Mouse (Mus musculus) neural tube, embryonic 12.5 days (tissue): ENCODE data around the gene Fance. TPM values are rescaled to one million over a fixed set of nuclear protein-coding genes. Genes with fewer than 3 reads are reported as not detected.
"Not testable (repeated sequence)": the region's sequence is repeated elsewhere in the genome, so short reads cannot be mapped to it uniquely, and the experiment has no call there.

ENCODE experiments used
- ATAC-seq: fragments of 200-750 bp; cut with Nextera tagmentation; 2 replicates; pipeline ENCODE4 v1.8.0; 2017; ENCODE audit warnings: low read depth, mild to moderate bottlenecking, moderate TSS enrichment, moderate library complexity; ENCODE audit not compliant: low FRiP score
- H3K27ac ChIP-seq: fragments of 300-500 bp; sonication (generic); 2 replicates; pipeline ENCODE4 v1.5.1; 2016
- H3K27me3 ChIP-seq: fragments of 300-500 bp; sonication (generic); replicated peaks from 2 replicates; pipeline ENCODE4 v1.6.1; 2016; ENCODE audit warnings: mild to moderate bottlenecking
- H3K36me3 ChIP-seq: fragments of 300-500 bp; sonication (generic); 2 replicates; pipeline ENCODE4 v1.6.1; 2016; ENCODE audit warnings: mild to moderate bottlenecking
- H3K4me1 ChIP-seq: fragments of 300-500 bp; sonication (generic); 2 replicates; pipeline ENCODE4 v1.6.1; 2016
- H3K4me2 ChIP-seq: fragments of 300-500 bp; sonication (generic); replicated peaks from 2 replicates; pipeline ENCODE4 v1.6.1; 2016; ENCODE audit warnings: mild to moderate bottlenecking
- H3K4me3 ChIP-seq: fragments of 300-500 bp; sonication (generic); 2 replicates; pipeline ENCODE4 v1.5.1; 2016
- H3K9ac ChIP-seq: fragments of 300-500 bp; sonication (generic); 2 replicates; pipeline ENCODE4 v1.6.1; 2016; ENCODE audit warnings: mild to moderate bottlenecking
- H3K9me3 ChIP-seq: fragments of 300-500 bp; sonication (generic); 2 replicates; pipeline ENCODE4 v1.6.1; 2016; ENCODE audit warnings: mild to moderate bottlenecking
- WGBS: fragments of 180-500 bp; shearing (Covaris S2); methylation state at CpG from one replicate; pipeline ENCODE4 v1.1.7; 2016; 5-methylcytosine and 5-hydroxymethylcytosine counted together
- polyA plus RNA-seq: library from polyadenylated mRNA; unstranded; fragments of >200 nt; fragmentation: Nextera tagmentation; extraction: Ambion mirVana; gene quantifications from 2 replicates; pipeline ENCODE4 v1.2.1, GENCODE M21; 2016

Fance gene
- polyA plus RNA-seq, 1 experiment from 2014 or later: 31.2 TPM

DNA sequence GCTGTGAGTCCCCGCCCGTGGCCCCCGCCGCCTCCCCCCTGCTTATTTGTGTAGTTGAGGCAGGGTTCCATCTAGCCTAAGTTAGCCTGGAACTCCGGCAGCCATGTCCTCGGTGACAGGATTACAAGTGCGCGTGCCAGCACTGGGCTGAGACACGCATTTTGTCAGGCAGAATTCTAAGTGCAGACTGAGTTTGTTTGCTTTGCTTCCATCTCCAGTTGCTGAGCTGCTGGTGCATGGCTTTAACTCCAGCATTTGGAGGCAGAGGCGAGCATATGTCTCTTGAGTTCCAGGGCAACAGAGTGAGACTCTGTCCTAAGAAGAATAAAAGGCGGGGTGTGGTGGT is 534 bp downstream of the Fance start:
- 3% methylated on average over 11 of the region's 11 CpGs for WGBS

GRCm38 (mm10) chr17:28315611-28316160 is 2.4 kb downstream of the Fance start:
- Histone ChIP-seq H3K4me1 (peaks cover 10% of the 10 kb centered on the region), H3K36me3 (peaks cover 32% of the 10 kb centered on the region), H3K4me3 (no peak overlapping the region), H3K9ac (peak overlapping the region; percentile 17; the same call in 1 of the 2 replicates), H3K27ac (no peak overlapping the region), H3K9me3 (no peaks in the 10 kb centered on the region), H3K27me3 (no peaks in the 10 kb centered on the region), H3K4me2 (no peak overlapping the region; the same call in 1 of the 2 replicates)
- WGBS: 88% methylated on average over 20 of the region's 20 CpGs
- ATAC-seq: no peak

More for the DNA sequence above, 534 bp downstream of the Fance start:
- H3K36me3 ChIP-seq: peaks cover 28% of the 10 kb centered on the region
- H3K27me3 ChIP-seq: no peaks in the 10 kb centered on the region
- H3K27ac ChIP-seq: peak overlapping the region; percentile 79; the same call in 1 of the 2 replicates
- peak; percentile 25; the same call in 1 of the 2 replicates for ATAC-seq
- peak overlapping the region; percentile 93 for H3K4me2 ChIP-seq
- H3K4me3 ChIP-seq: peak overlapping the region; percentile 83
- H3K9ac ChIP-seq: peak overlapping the region; percentile 87
- no peaks in the 10 kb centered on the region for H3K9me3 ChIP-seq
- H3K4me1 ChIP-seq: peaks cover 10% of the 10 kb centered on the region

DNA sequence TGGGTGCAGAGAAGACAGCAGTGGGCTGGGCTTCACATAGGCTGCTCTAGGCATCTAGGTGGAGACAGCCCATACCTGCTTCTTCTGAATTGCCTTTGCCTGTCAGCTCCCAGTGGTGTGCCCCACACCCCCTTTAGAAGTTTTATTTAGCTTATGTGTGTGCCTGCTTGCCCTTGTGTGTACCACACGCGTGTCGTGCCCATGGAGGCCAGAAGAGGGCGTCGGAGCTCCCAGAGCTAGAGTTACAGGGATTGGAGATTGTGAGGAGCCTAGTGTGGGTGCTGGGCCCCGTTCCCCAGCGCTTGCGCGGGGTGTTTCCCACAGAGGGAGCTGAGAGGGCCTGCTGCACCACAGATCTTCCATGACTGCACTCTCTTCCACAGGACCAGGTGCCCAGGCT is 3.2 kb downstream of the Fance start:
- H3K36me3 ChIP-seq: peaks cover 37% of the 10 kb centered on the region
- ATAC-seq: no peak
- H3K9me3 ChIP-seq: no peaks in the 10 kb centered on the region
- H3K4me1 ChIP-seq: peaks cover 10% of the 10 kb centered on the region
- H3K4me3 ChIP-seq: no peak overlapping the region
- no peak overlapping the region for H3K4me2 ChIP-seq
- H3K9ac ChIP-seq: no peak overlapping the region
- WGBS: 92% methylated on average over 9 of the region's 9 CpGs
- H3K27ac ChIP-seq: no peak overlapping the region
- no peaks in the 10 kb centered on the region for H3K27me3 ChIP-seq

DNA sequence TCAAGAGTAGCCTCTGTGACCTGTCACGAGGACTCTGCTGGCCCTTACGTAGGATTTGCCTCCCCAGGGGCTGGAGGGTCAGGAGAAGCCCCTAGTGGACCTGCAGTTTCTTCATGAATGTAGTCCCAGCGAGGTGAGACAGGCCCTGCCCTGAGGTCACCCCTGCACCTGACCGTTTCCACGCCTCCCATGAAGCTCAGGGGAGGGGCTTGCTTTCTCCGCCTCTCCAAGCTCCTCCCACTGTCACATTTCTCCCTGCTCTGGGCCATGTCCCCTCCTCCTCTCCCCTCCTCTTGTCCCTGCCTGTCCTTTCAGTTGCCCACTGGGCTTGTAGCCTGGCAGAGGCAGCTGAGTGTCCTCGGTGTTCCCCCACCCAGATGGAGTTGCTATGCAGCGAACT is 3.8 kb downstream of the Fance start:
- peaks cover 37% of the 10 kb centered on the region for H3K36me3 ChIP-seq
- H3K4me1 ChIP-seq: peaks cover 10% of the 10 kb centered on the region
- H3K9ac ChIP-seq: no peak overlapping the region

GRCm38 (mm10) chr17:28317725-28318124 is 4.4 kb downstream of the Fance start:
- Histone ChIP-seq H3K27ac (no peak overlapping the region), H3K4me1 (peaks cover 10% of the 10 kb centered on the region), H3K9me3 (no peaks in the 10 kb centered on the region), H3K36me3 (peaks cover 37% of the 10 kb centered on the region), H3K4me3 (no peak overlapping the region), H3K27me3 (no peaks in the 10 kb centered on the region), H3K4me2 (no peak overlapping the region), H3K9ac (no peak overlapping the region)
- WGBS: 85% methylated on average over 9 of the region's 9 CpGs
- no peak for ATAC-seq

More for the DNA sequence above, 3.8 kb downstream of the Fance start:
- H3K27me3 ChIP-seq: no peaks in the 10 kb centered on the region
- H3K4me2 ChIP-seq: no peak overlapping the region
- ATAC-seq: no peak
- H3K27ac ChIP-seq: no peak overlapping the region
- H3K9me3 ChIP-seq: no peaks in the 10 kb centered on the region
- no peak overlapping the region for H3K4me3 ChIP-seq
- 65% methylated on average over 8 of the region's 8 CpGs for WGBS

GRCm38 (mm10) chr17:28321700-28322099 is 8.4 kb downstream of the Fance start:
- 92% methylated on average over 4 of the region's 4 CpGs for WGBS
- no peaks in the 10 kb centered on the region for H3K9me3 ChIP-seq
- peaks cover 39% of the 10 kb centered on the region for H3K36me3 ChIP-seq
- no peak for ATAC-seq
- H3K4me1 ChIP-seq: no peaks in the 10 kb centered on the region
- H3K4me2 ChIP-seq: no peak overlapping the region
- no peak overlapping the region for H3K4me3 ChIP-seq
- H3K27me3 ChIP-seq: no peaks in the 10 kb centered on the region
- no peak overlapping the region for H3K9ac ChIP-seq
- no peak overlapping the region for H3K27ac ChIP-seq

- H3K9ac ChIP-seq: no peak overlapping the region
- no peak for ATAC-seq
- H3K27ac ChIP-seq: no peak overlapping the region
- no peak overlapping the region for H3K4me2 ChIP-seq
- 92% methylated on average over 8 of the region's 8 CpGs for WGBS
- H3K9me3 ChIP-seq: no peaks in the 10 kb centered on the region
- H3K4me1 ChIP-seq: peaks cover 7% of the 10 kb centered on the region; the same call in 1 of the 2 replicates
- H3K36me3 ChIP-seq: peaks cover 21% of the 10 kb centered on the region
- H3K4me3 ChIP-seq: no peak overlapping the region
- H3K27me3 ChIP-seq: no peaks in the 10 kb centered on the region
Measured at GRCm38 (mm10) chr17:28323786-28324185, 10.5 kb downstream of the Fance start.

- WGBS: 89% methylated on average over 7 of the region's 7 CpGs
- not testable (repeated sequence) for H3K27ac ChIP-seq, H3K9me3 ChIP-seq, H3K9ac ChIP-seq, H3K27me3 ChIP-seq, H3K4me2 ChIP-seq, H3K4me3 ChIP-seq, ATAC-seq
- Histone ChIP-seq H3K36me3 (peaks cover 19% of the 10 kb centered on the region), H3K4me1 (peaks cover 12% of the 10 kb centered on the region)
Measured at GRCm38 (mm10) chr17:28324416-28324815, 11.1 kb downstream of the Fance start.

- Histone ChIP-seq H3K9me3 (no peaks in the 10 kb centered on the region), H3K36me3 (peaks cover 26% of the 10 kb centered on the region), H3K4me3 (no peak overlapping the region), H3K9ac (no peak overlapping the region), H3K27me3 (no peaks in the 10 kb centered on the region), H3K4me1 (peaks cover 20% of the 10 kb centered on the region), H3K4me2 (no peak overlapping the region), H3K27ac (no peak overlapping the region)
- WGBS: 87% methylated on average over 8 of the region's 8 CpGs
- ATAC-seq: no peak
Measured at GRCm38 (mm10) chr17:28325751-28326150, 12.4 kb downstream of the Fance start.

DNA sequence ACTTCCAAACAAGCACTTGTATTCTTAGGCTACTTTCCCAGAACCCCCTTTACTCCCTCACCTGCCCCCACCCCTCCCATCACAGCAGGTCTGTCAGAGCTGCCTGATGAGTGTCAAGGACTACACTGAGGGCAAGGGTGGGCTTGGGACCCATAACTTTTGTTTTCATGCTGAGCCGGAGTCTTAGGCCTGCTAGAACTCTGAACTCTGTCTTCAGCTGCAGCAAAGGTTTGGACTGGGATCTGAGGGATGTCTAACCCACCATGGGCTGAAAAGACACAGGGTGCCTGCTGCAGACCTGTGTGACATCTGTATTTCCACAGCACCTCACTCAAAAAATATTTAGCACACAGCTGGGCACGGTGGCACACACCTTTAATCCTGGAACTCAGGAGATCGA is 13.6 kb downstream of the Fance start:
- peaks cover 20% of the 10 kb centered on the region for H3K4me1 ChIP-seq
- peaks cover 30% of the 10 kb centered on the region for H3K36me3 ChIP-seq
- no peak overlapping the region for H3K4me2 ChIP-seq
- H3K9ac ChIP-seq: no peak overlapping the region
- no peaks in the 10 kb centered on the region for H3K27me3 ChIP-seq
- H3K9me3 ChIP-seq: no peaks in the 10 kb centered on the region
- ATAC-seq: no peak
- no peak overlapping the region for H3K4me3 ChIP-seq
- WGBS: 86% methylated on average over 3 of the region's 3 CpGs
- H3K27ac ChIP-seq: no peak overlapping the region

DNA sequence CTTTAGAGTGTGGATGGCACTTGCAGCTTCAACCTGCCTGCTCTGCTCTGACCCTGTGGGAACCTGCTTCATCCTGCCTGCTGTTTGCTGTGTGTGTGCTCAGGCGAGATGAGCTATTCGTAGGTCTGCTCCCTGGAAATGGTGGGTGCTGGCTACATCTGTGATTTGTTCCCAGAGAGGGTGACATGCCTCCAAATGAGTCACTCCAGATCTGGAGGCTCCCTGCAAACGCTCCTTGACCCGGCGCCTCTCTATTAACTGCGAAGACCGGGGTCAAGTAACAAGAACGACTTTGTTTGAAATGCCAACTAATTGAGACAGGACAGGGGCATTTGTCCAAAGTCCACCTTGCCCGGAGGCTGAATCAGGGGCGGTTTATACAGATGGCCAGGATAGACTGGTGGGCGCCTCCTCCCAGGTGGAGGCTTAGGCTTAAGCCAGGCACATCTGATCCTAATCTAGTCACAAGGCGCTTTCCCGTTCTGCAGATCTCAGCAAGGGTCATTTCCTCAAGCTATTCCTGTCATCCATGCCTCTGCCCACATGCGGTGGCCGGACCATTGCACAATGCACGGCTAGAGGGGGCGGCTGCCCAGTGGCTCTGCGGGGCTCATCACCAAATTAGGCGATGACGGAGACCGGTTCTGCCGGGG is 14.5 kb downstream of the Fance start:
- no peaks in the 10 kb centered on the region for H3K9me3 ChIP-seq
- peaks cover 36% of the 10 kb centered on the region for H3K36me3 ChIP-seq
- H3K27me3 ChIP-seq: no peaks in the 10 kb centered on the region
- peak; percentile 35 for ATAC-seq
- peaks cover 20% of the 10 kb centered on the region for H3K4me1 ChIP-seq
- WGBS: 9% methylated on average over 22 of the region's 22 CpGs
- peak overlapping the region; percentile 96 for H3K4me2 ChIP-seq
- H3K9ac ChIP-seq: peak overlapping the region; percentile 52
- peak overlapping the region; percentile 94 for H3K4me3 ChIP-seq
- H3K27ac ChIP-seq: peak overlapping the region; percentile 86

DNA sequence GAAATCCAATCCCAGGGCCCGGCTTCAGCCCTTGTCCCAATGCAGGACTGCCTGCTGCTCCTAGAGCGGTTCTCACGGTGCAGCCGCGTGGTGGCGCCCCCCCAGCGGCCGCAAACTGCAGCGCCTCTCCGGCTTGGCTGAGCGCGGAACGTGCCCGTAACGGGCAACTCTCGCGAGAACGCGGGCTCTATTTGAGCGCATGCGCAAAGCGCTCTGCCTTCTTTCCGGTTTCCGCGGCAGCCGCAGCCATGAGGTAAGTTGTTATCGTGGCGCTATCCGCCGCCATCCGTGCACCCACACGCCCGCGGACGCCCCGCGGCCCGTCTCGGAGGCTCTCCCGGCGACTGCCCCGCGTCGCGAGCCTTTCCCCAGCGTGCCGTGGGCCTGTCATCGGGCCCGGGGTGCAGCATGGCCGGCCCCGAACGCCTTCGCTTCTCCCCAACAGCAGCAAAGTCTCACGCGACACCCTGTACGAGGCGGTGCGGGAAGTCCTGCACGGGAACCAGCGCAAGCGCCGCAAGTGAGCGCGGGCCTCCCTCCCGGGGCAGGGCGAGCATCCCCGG is 15.1 kb downstream of the Fance start, which contains the start of gene Rpl10a:
Rpl10a (plus strand) TSS at position 106 of the 563 bp plus-strand sequence.
- H3K27me3 ChIP-seq: no peaks in the 10 kb centered on the region
- peaks cover 40% of the 10 kb centered on the region for H3K36me3 ChIP-seq
- no peaks in the 10 kb centered on the region for H3K9me3 ChIP-seq
- peak within 1 kb of the TSS; percentile 94 for H3K4me3 ChIP-seq
- H3K4me1 ChIP-seq: peaks cover 27% of the 10 kb centered on the region
- WGBS: under 1% methylated on average over 67 of the region's 67 CpGs
- peak within 1 kb of the TSS; percentile 98 for H3K9ac ChIP-seq
- H3K4me2 ChIP-seq: peak within 1 kb of the TSS; percentile 96
- H3K27ac ChIP-seq: peak within 1 kb of the TSS; percentile 86
- peak; percentile 89 for ATAC-seq
